Mouse (Mus musculus): ENCODE measurements around the gene Txndc11. TPM values are rescaled to one million over a fixed set of nuclear protein-coding genes. Genes with fewer than 3 reads are reported as not detected.

The Txndc11 gene
- total RNA-seq, 2 experiments from 2014 or later: 15.9 to 17.0 TPM

DNA sequence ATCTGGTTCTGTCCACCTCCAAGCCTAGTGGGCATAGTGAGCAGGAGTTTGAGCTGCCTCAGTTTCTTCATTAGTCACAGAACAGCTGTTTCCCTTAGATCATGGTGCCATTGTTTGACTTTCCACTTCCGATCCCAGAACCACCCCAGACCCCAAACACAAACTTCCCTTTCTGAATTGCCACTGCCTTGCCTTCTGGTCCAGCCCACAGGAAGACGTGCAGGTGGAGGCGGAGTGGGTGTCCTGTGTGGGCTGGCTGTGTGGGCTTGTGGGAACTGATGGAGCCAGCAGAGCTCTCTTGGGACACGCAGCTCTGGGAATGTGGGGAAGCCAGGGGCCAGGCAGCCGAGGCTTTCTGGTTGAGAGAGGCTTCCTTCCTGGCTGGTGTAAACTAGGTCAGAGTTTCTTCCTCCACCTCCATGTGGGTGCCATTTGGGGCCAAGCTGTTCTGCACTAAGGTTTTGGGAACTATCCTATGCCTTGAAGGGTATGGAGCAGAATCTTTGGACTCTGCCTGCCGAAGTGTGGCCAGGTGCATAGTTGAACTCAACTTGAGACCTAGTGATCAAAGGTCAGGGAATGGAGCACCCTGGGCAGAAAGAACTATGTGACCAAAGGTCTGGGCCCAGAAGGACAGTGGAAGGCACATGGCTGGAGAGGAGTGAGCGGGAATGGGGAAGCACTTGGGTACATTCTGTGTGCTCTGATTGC, 64.6 kb downstream of the Txndc11 start:
- DNase-seq (ENCODE audit: low spot score): peak; percentile 47
- intact Hi-C loops (cut with DNase I): loop anchor here (5.0 kb wide), 1 partner anchor 62 kb away; the partner anchor contains the start of gene Txndc11

DNA sequence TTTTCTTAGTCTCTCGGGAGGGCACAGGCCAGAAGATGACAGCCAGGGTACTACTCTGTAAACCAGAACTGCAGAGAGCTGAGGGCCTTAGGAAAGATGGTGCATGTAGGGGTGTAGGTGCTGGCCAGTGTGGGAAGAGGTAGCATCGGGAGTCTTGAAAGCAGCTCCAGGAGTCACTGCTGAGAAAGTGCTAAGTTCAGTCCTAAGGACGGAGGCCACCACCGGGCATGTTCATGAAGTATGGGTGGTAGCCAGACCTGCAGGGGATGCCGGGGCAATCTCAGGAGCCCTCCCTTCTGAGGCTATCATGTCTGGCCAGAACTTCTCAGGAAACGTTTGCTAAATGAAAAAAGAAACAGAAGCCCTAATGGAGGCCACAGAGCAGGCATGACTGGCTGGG, 65.2 kb downstream of the Txndc11 start:
- intact Hi-C loops (cut with DNase I): no loop called here
- no peak for DNase-seq (ENCODE audit: low spot score)

DNA sequence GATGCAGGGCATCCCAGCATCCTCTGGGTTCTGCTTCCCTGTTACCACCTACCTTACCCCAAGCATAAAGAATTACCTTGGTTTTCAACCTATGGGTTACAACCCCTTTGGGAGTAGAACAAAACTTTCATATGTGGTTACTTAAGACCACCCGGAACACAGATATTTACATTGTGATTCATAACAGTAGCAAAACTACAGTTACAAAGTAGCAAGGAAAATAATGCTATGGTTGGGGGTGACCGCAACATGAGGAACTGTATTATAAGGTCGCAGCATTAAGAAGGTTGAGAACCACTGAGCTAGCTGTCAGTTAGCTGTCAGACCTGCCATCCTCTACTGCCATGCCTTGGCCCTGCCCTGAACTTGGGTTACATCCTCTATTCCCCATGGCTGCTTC, 65.8 kb downstream of the Txndc11 start:
- no peak for DNase-seq (ENCODE audit: low spot score)
- intact Hi-C loops (cut with DNase I): no loop called here

DNA sequence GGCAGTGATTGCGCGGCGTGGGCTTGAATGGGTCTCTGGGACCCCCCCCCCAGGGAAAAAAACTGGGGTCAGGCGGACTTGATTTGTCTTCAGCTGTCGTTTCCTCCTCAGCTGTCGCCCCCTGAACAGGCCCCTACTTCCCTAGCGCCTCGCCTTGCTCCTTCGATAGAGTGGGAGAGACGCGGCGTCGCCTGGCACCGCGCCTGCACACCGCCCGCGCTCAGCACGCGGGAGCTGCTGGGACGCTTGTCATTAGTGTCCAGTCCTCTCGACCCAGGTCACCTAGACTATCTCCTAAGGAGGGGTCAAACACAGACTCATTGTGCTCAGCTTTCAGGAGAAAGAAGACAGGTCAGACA, 67.6 kb downstream of the Txndc11 start:
- intact Hi-C loops (cut with DNase I): loop anchor here (2.0 kb wide), 1 partner anchor 22 kb away; no protein-coding TSS in a partner anchor
- peak; percentile 39 for DNase-seq (ENCODE audit: low spot score)

DNA sequence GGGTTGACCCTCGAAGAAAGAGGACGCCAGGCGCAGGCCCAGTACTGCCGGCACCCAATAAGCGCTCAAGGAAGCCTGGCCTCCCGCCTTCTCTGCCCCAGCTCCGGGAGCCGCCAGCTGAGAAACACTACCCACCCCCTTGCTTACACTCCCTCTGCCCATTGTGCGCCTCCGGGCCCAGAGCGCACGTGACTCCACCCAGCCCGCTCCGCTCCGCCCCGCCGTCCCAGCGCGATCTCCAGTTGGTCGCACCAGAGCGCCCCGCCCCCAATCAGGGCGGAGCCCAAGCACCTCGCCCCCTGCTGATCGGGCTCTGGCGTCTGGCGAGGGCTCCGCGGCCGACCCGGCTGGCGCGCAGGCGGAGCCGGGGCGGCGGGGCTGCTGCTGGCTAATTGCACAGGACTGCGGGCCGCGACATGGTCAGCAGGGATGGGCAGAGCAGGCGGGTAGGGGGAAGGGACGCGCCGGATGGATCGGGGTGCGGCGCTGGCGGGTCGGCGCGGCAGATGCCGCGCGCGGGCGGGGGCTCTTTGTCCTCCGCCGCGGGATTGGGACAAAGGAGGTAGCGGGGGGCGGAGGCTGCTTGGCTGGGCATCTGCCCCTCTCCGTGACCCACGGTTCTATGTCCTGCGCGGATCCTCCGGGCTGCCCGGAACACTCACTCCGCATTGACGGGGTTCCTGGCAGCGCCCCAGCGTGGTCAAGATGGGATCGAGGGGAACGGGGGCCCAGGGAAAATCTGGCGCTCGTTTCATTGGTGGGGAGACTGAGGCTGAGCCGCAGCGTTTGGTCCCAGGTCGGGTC, 68.2 kb downstream of the Txndc11 start, which contains the start of gene Litaf:
TSS of gene Litaf (minus strand) at position 129 of the 804 bp plus-strand sequence.
- intact Hi-C loops (cut with DNase I): loop anchor here (2.0 kb wide), 1 partner anchor 21 kb away; no protein-coding TSS in a partner anchor
- peak; percentile 97 for DNase-seq (ENCODE audit: low spot score)

DNA sequence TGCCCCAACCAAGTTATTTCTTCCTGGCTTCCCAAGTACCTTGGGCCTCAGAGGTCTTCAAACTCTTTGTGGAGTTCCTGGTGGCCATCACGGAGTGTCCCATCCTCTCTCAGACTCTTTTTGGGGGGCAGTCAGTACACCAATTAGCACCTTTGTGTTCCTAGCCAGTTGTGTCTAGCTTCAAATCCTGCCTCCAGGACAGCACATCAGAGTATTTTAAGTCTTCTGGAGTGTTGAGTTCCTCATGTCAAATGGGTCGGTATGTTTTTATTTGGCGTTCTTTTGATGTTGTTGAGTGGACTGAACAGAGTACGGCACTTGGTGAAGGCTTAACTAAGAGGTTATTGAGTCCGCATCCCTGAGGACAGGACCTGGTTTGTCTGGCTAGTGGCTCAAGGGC, 69.0 kb downstream of the Txndc11 start:
- no peak for DNase-seq (ENCODE audit: low spot score)
- intact Hi-C loops (cut with DNase I): no loop called here

DNA sequence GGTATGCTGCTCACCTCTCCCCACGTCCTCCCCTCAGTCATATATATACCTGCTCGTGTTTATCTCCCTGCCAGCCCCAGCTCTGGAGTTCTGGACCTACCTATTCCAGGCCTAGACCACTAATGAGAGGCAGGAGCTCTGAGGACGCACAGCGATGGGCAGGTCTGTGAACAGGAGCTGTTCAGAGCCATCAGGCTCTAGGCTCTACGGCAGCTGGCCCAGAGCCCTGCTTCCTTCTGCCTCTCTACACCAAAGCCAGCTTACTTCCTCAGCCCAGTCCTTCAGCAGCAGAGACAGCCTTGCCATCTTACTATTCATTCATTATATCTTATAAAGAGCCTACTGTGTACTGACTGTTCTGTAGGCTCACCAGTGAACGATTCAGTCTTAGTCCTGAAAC, 69.7 kb downstream of the Txndc11 start:
- intact Hi-C loops (cut with DNase I): no loop called here
- no peak for DNase-seq (ENCODE audit: low spot score)

DNA sequence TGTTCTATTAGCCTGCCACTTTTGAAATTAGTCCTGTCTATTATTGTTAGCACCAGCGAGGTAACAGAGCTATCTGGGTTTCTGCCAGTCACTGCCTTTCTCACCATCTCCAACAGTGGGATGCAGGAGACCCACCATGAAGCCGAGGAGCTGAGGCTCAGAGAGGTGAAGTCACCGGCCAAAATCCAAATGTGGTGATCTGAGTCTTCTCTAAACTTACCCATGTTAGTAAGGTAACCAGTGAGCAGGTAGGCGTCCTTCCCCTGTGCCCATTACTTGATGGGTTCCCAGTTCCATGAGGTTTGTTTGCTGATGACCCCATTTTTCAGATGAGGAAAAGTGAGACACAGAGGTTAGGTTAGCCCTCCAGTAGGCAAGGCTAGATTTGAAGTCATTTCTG, 70.1 kb downstream of the Txndc11 start:
- no peak for DNase-seq (ENCODE audit: low spot score)
- intact Hi-C loops (cut with DNase I): no loop called here

DNA sequence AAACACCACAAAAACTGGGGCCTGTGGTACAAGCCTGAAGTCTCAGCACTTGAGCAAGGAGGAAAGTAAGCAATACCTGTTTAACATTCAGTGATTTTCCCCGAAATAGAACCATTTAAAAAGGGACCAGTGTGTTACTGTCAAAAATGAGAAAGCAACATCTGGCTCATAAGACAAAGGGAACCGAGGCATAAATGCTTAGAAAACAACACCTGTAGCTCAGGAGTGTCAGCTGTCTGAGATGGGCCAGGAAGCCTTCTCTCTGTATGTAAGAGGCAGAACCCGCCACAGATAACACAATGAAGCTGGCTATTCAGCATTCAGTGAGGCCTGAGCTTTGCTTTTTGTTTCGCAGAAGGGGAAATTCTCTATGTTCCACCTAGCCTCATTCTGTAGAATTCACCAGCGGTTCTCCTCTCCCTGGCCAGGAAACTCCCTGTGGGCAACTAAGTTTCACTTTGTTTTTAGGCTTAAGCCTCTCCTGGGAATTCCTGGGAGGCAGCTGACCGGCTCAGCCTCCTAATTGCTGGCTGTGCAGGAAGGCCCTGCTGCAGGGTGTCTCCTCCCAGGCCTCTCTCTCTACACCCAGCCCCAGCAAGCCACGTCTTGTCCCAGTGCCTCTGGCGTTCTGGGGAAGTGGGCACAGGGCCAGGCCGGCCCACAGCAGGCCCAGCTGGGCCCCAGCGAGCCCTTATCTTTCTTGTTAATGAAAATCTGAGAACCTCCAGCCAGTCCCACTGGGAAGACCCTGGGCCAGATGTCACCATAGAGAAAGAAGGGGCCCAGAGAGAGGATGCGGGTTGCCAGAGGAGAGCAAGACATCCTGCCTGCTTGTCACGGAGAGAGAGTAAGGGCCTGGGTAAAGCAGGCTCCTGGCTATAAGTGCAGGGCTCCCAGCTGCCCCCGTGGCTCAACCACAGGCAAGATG, 71.4 kb downstream of the Txndc11 start:
- intact Hi-C loops (cut with DNase I): no loop called here
- peak; percentile 86 for DNase-seq (ENCODE audit: low spot score)

DNA sequence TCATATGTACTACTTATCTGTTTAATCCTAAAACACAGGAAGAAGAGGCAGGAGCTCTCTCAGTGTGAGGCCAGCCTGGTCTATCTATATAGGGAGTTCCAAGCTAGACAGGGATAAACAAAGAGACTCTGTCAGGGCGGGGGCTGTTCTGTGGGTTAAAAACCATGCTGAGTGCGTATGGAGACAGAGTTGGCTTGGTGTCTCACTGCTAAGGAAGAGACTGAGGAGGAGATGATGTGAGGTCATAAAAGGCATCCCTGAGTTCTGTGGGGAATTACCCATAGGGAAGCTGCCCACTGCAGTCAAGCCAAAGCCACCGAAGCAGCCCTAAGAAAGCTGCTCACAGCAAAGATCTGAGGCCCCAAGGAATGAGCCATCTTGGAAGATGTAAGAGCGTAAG, 73.8 kb downstream of the Txndc11 start, which contains the start of gene Snn:
TSS of gene Snn (plus strand) at position 301 of the 400 bp plus-strand sequence.
- no peak for DNase-seq (ENCODE audit: low spot score)
- intact Hi-C loops (cut with DNase I): no loop called here

DNA sequence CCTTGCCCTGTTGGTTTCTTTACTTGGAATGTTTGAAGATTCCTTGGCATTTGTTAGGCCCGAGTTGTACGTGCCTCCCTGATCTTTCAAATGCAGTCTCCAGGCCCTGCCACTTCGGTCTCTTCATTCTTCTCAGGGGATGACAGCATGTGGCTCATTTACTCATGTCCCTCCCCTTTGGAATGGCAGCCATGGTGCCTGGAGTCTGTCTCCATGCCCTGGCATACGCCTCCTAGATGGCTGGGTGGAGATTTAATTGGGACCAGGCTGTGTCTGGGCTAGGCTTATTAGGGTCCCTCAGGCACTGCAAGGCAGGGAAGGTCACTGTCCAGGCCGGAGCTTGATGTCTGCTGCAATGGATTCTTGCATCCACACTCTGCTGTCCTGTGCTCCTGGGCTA, 78.5 kb downstream of the Txndc11 start:
- intact Hi-C loops (cut with DNase I): loop anchor here (5.0 kb wide), 1 partner anchor 41 kb away; no protein-coding TSS in a partner anchor
- no peak for DNase-seq (ENCODE audit: low spot score)

DNA sequence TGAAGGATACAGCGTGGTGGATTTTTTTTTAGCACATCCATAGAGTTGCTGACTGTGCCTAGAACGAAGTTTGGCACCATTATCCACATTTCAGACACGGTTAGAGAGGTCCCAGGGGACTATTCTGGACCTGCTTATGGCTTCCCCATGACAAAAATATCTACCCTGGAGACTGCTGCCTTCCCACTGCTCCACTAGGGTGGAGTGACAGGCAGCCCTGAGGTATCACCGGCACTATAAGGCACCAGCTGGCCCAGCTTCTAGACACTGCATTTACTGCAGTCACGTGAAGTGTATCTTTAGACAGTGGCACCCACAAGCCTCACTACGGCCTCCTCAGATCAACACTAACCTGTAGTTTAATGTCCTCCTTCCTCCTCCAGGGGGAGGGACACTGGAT, 79.6 kb downstream of the Txndc11 start:
- intact Hi-C loops (cut with DNase I): loop anchor here (5.0 kb wide), 1 partner anchor 42 kb away; no protein-coding TSS in a partner anchor
- no peak for DNase-seq (ENCODE audit: low spot score)

DNA sequence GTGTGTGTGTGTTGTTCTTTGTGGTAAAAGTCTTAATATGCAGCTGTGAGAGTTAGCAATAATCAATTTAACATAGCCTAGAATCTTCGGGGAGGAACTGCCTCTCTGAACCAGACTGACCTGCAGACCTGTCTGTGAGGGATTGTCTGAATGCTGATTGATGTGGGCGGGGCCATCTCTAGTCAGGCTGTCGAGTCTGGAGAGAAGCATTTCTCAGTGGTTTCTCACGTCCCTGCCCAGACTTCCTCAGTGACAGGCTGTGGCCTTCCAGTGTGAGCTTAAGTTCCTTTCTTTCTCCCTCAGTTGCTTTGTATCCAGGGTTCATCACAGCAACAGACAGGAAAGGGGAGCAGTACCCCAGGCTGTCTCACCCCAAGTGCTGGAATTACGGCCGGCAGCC, 80.0 kb downstream of the Txndc11 start:
- no peak for DNase-seq (ENCODE audit: low spot score)
- intact Hi-C loops (cut with DNase I): no loop called here

DNA sequence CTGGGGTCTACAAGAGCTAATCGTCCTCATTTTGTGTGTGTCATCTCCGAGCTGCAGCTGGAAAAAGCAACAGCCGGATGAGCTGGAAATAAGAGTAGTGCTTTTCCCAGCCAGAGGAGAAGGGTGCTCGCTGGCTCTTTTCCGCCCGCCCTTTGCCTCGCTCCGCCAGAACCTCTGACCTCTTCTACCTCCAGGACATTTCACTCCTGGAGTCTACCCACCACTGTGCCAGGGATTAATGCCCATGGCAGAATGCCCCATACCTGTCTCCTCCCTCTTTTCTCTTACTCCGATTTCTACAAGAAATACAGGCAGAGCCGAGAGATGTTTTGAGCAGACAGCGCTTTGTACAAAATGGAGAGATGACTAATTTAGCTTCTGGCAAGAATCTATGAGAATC, 83.3 kb downstream of the Txndc11 start:
- intact Hi-C loops (cut with DNase I): no loop called here
- no peak for DNase-seq (ENCODE audit: low spot score)

DNA sequence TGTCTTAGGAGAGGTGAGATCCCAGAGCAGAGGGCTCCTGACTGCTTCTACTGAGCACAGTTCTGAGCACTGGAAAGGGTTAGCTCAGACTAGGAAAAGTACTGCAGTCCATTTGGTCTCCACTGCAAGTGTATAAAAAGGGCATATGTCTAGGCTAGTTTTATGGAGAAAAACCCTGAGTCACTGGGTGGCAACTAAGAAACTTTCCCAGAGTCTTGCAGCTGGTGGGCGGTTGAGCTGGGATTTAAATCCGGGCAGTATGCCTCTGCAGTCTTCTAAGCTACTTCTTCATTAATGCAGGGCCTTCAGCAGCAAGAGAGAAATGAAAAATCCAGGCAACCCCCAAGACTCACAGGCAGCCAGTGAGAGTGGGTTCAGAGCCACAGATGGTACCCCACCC, 84.2 kb downstream of the Txndc11 start:
- intact Hi-C loops (cut with DNase I): no loop called here
- no peak for DNase-seq (ENCODE audit: low spot score)

DNA sequence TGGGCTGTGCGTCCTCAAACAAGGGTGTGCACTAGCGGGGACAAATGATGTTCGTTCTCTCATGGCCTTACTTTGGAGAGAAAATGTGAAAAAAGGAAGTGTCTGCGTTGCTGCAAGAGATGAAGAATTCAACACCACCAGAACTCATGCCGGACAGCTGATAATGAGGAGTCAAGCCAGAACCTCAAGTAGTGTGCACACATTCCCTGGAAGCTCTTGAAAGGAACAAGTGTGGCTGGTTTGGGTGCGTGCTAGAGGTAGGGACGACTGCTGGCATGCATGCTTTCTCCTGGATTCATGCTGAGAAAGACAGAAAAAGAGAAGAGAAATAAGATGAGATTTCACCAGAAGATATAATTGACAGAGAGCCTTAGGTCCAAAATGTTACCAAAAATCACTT, 87.3 kb downstream of the Txndc11 start:
- no peak for DNase-seq (ENCODE audit: low spot score)
- intact Hi-C loops (cut with DNase I): no loop called here

DNA sequence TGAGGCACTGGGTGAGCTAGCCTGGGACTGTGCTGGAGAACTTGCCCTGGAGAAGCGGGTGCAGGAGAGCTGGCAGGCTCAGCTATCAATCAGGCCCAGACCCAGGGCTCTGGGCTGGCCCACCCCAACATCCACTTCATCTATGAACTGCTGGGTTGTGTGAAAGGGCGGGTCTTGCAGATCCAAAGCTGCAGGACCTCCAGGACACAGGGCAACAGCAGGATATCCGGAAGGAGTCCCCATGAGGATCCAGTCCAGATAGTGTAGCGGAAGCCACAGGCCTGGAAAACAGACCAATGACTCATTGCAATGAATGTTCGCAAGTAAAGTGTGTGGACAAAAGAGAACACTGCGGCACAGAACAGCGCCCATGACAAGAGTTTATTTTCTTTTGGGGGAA, 88.0 kb downstream of the Txndc11 start:
- intact Hi-C loops (cut with DNase I): no loop called here
- DNase-seq (ENCODE audit: low spot score): peak; percentile 63

DNA sequence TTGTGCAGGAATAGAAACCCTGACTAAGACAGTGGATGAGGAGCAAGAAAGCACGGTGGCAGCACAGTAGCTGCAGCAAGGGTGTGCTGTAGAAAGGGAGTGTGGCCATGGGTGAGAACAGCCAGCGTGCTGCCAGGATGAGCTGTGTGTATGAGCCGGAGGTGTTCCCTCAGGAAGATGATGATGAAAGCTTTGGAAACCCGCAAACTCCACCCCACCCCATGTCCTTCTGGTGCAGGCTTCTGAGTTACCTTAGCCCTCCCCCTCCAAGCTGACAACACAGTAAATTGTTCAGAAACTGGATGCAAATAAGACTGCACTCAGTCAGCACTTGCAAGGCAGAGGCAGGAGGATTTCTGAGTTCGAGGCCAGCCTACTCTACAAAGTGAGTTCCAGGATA, 91.2 kb downstream of the Txndc11 start:
- no peak for DNase-seq (ENCODE audit: low spot score)
- intact Hi-C loops (cut with DNase I): no loop called here

DNA sequence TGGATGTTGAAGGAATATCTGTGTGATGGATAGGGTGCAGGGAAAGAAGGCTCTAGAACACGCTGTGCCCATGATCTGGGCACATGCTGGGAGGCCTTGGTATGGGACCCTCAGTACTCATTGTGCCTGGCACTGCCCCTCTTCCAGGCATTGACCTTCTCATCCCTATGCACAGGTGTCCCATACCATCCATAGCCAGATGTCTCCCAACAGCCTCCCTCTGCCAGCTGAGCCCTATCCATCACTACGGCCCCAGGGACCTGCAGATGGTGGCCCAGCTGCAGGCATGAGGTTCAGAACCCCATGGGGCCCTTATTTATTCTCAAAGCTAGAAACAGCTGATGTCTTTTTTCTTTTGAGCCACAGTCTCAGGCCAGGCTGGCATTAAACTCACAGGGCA, 93.8 kb downstream of the Txndc11 start:
- intact Hi-C loops (cut with DNase I): no loop called here
- DNase-seq (ENCODE audit: low spot score): no peak

Data from heart, postnatal 25 days (tissue).